Mouse (Mus musculus) MEL (cell line): ENCODE results near the gene Mavs. TPM values are rescaled to one million over a fixed set of nuclear protein-coding genes. Genes with fewer than 3 reads are reported as not detected.

Source experiments
- DNase-seq: peaks from one replicate; pipeline ENCODE4 v3.0.0; 2011; ENCODE audit warnings: low read depth, low spot score
- H3K27ac ChIP-seq: 2 replicates; pipeline ENCODE4 v1.5.1; 2012; ENCODE audit warnings: low read depth, mild to moderate bottlenecking, control low read depth, low read length, moderate library complexity; ENCODE audit not compliant: control insufficient read depth
- H3K27me3 ChIP-seq, 2 experiments: fragments of 150-350 bp in 1 of 2; sonication (generic) in 1 of 2; 2 replicates each; pipeline ENCODE4 v1.6.1; 2012; ENCODE audit warnings: low read length in 2 of 2, mild to moderate bottlenecking in 2 of 2, improper control_type of control experiment in 1 of 2, moderate library complexity in 1 of 2; ENCODE audit not compliant: insufficient read depth in 2 of 2, control insufficient read depth in 1 of 2
- H3K36me3 ChIP-seq, 2 experiments: 2 replicates each; pipeline ENCODE4 v1.6.1; 2012 to 2014; ENCODE audit warnings: low read length in 2 of 2, improper control_type of control experiment in 1 of 2, inconsistent platforms in 1 of 2, mild to moderate bottlenecking in 1 of 2; ENCODE audit not compliant: insufficient read depth in 2 of 2, control insufficient read depth in 1 of 2
- H3K4me1 ChIP-seq, 2 experiments: fragments of 150-350 bp in 1 of 2; sonication (generic) in 1 of 2; 2 replicates each; pipeline ENCODE4 v1.6.1; 2012; ENCODE audit warnings: low read length in 2 of 2, improper control_type of control experiment in 1 of 2, mild to moderate bottlenecking in 1 of 2; ENCODE audit not compliant: insufficient read depth in 2 of 2, control insufficient read depth in 1 of 2
- H3K4me3 ChIP-seq, 2 experiments: fragments of 150-350 bp in 1 of 2; sonication (generic) in 1 of 2; 2 replicates each; pipeline ENCODE4 v1.5.1; 2012; ENCODE audit warnings: low read depth in 2 of 2, low read length in 2 of 2, mild to moderate bottlenecking in 2 of 2, moderate library complexity in 2 of 2, control low read depth in 1 of 2, improper control_type of control experiment in 1 of 2; ENCODE audit not compliant: control insufficient read depth in 1 of 2, insufficient read depth in 1 of 2
- H3K79me2 ChIP-seq: 2 replicates; pipeline ENCODE4 v1.6.1; 2012; ENCODE audit warnings: mild to moderate bottlenecking, low read length, moderate library complexity; ENCODE audit not compliant: control insufficient read depth, poor library complexity, insufficient read depth
- H3K9ac ChIP-seq: 2 replicates; pipeline ENCODE4 v1.6.1; 2012; ENCODE audit warnings: low read depth, mild to moderate bottlenecking, control low read depth, low read length, moderate library complexity; ENCODE audit not compliant: control insufficient read depth, poor library complexity, severe bottlenecking
- H3K9me3 ChIP-seq: fragments of 150-350 bp; sonication (generic); replicated peaks from 2 replicates; pipeline ENCODE4 v1.6.1; 2012; ENCODE audit warnings: mild to moderate bottlenecking, low read length, improper control_type of control experiment, moderate library complexity; ENCODE audit not compliant: insufficient read depth
- BHLHE40 ChIP-seq: IDR thresholded peaks from 2 replicates; pipeline ENCODE4 v1.6.1; 2012; ENCODE audit warnings: low read depth, mild to moderate bottlenecking, inconsistent platforms, low read length, improper control_type of control experiment, borderline replicate concordance
- CHD2 ChIP-seq: IDR thresholded peaks from 2 replicates; pipeline ENCODE4 v1.6.1; 2011; ENCODE audit warnings: low read length, improper control_type of control experiment
- CTCF ChIP-seq, 3 experiments: IDR thresholded peaks in 2 of 3; conservative IDR thresholded peaks in 1 of 3; 2 replicates each; pipeline ENCODE4 v1.5.1; 2011 to 2012; ENCODE audit warnings: low read length in 3 of 3, low read depth in 2 of 3, mild to moderate bottlenecking in 2 of 3, improper control_type of control experiment in 1 of 3, inconsistent platforms in 1 of 3, mixed read lengths in 1 of 3, moderate library complexity in 1 of 3; ENCODE audit not compliant: control insufficient read depth in 1 of 3, insufficient read depth in 1 of 3, poor library complexity in 1 of 3, severe bottlenecking in 1 of 3
- E2F4 ChIP-seq: IDR thresholded peaks from 2 replicates; pipeline ENCODE4 v1.6.1; 2011; ENCODE audit warnings: low read depth, low read length, improper control_type of control experiment, borderline replicate concordance
- ELF1 ChIP-seq: IDR thresholded peaks from 2 replicates; pipeline ENCODE4 v1.6.1; 2014; ENCODE audit warnings: low read depth, mild to moderate bottlenecking, inconsistent platforms, low read length, improper control_type of control experiment, moderate library complexity
- EP300 ChIP-seq, 2 experiments: IDR thresholded peaks; 2 replicates each; pipeline ENCODE4 v1.6.1; 2011; ENCODE audit warnings: improper control_type of control experiment in 2 of 2, low read length in 2 of 2, low read depth in 1 of 2, mild to moderate bottlenecking in 1 of 2
- ETS1 ChIP-seq: IDR thresholded peaks from 2 replicates; pipeline ENCODE4 v1.6.1; 2012; ENCODE audit warnings: low read depth, mild to moderate bottlenecking, inconsistent platforms, low read length, improper control_type of control experiment, moderate library complexity
- GATA1 ChIP-seq: IDR thresholded peaks from 2 replicates; pipeline ENCODE4 v1.6.1; 2011; ENCODE audit warnings: low read depth, low read length, improper control_type of control experiment
- JUND ChIP-seq: IDR thresholded peaks from 2 replicates; pipeline ENCODE4 v1.6.1; 2011; ENCODE audit warnings: low read depth, mild to moderate bottlenecking, improper control_type of control experiment, low read length
- MAFK ChIP-seq: IDR thresholded peaks from 2 replicates; pipeline ENCODE4 v1.6.1; 2011; ENCODE audit warnings: low read depth, mild to moderate bottlenecking, low read length, improper control_type of control experiment, borderline replicate concordance
- MAX ChIP-seq: IDR thresholded peaks from 2 replicates; pipeline ENCODE4 v1.6.1; 2011; ENCODE audit warnings: low read length, improper control_type of control experiment
- MAZ ChIP-seq: IDR thresholded peaks from 2 replicates; pipeline ENCODE4 v1.6.1; 2012; ENCODE audit warnings: low read depth, mild to moderate bottlenecking, inconsistent platforms, low read length, improper control_type of control experiment
- MEF2A ChIP-seq: IDR thresholded peaks from 2 replicates; pipeline ENCODE4 v1.6.1; 2014; ENCODE audit warnings: low read depth, mild to moderate bottlenecking, inconsistent platforms, low read length, improper control_type of control experiment; ENCODE audit not compliant: poor library complexity, insufficient replicate concordance, severe bottlenecking; ENCODE audit errors: extremely low read depth
- MXI1 ChIP-seq: IDR thresholded peaks from 2 replicates; pipeline ENCODE4 v1.6.1; 2011; ENCODE audit warnings: mild to moderate bottlenecking, low read depth, low read length, improper control_type of control experiment
- MYB ChIP-seq: IDR thresholded peaks from 2 replicates; pipeline ENCODE4 v1.6.1; 2011; ENCODE audit warnings: mild to moderate bottlenecking, low read depth, low read length, improper control_type of control experiment
- NELFE ChIP-seq: IDR thresholded peaks from 2 replicates; pipeline ENCODE4 v1.6.1; 2011; ENCODE audit warnings: low read depth, low read length, improper control_type of control experiment
- NRF1 ChIP-seq: IDR thresholded peaks from 2 replicates; pipeline ENCODE4 v1.6.1; 2014; ENCODE audit warnings: low read depth, mild to moderate bottlenecking, inconsistent platforms, low read length, improper control_type of control experiment, moderate library complexity; ENCODE audit not compliant: poor library complexity, insufficient read depth, severe bottlenecking
- POLR2A ChIP-seq, 2 experiments: IDR thresholded peaks; 2 replicates each; pipeline ENCODE4 v1.6.1; 2011 to 2012; ENCODE audit warnings: low read length in 2 of 2, mild to moderate bottlenecking in 2 of 2, control low read depth in 1 of 2, improper control_type of control experiment in 1 of 2, low read depth in 1 of 2, moderate library complexity in 1 of 2; ENCODE audit not compliant: control insufficient read depth in 1 of 2, insufficient read depth in 1 of 2, poor library complexity in 1 of 2
- POLR2AphosphoS2 ChIP-seq: IDR thresholded peaks from 2 replicates; pipeline ENCODE4 v1.6.1; 2011; ENCODE audit warnings: low read length, improper control_type of control experiment
- POLR2AphosphoS5 ChIP-seq: IDR thresholded peaks from 2 replicates; pipeline ENCODE4 v1.6.1; 2012; ENCODE audit warnings: low read depth, borderline replicate concordance, mild to moderate bottlenecking, inconsistent platforms, low read length, moderate library complexity, mixed read lengths
- RCOR1 ChIP-seq: IDR thresholded peaks from 2 replicates; pipeline ENCODE4 v1.6.1; 2012; ENCODE audit warnings: low read depth, mild to moderate bottlenecking, inconsistent platforms, low read length, improper control_type of control experiment
- SIN3A ChIP-seq: IDR thresholded peaks from 2 replicates; pipeline ENCODE4 v1.6.1; 2012; ENCODE audit warnings: low read length, improper control_type of control experiment, inconsistent platforms
- SMC3 ChIP-seq: IDR thresholded peaks from 2 replicates; pipeline ENCODE4 v1.6.1; 2011; ENCODE audit warnings: low read depth, low read length, improper control_type of control experiment
- TAL1 ChIP-seq: IDR thresholded peaks from 2 replicates; pipeline ENCODE4 v1.6.1; 2012; ENCODE audit warnings: mild to moderate bottlenecking, inconsistent platforms, low read length, moderate library complexity, mixed read lengths
- TBP ChIP-seq: IDR thresholded peaks from 2 replicates; pipeline ENCODE4 v1.8.0; 2011; ENCODE audit warnings: low read depth, low read length, improper control_type of control experiment
- TCF12 ChIP-seq: IDR thresholded peaks from 2 replicates; pipeline ENCODE4 v1.6.1; 2014; ENCODE audit warnings: low read depth, mild to moderate bottlenecking, inconsistent platforms, low read length, improper control_type of control experiment, moderate library complexity
- ZC3H11A ChIP-seq: IDR thresholded peaks from 2 replicates; pipeline ENCODE4 v1.6.1; 2012; ENCODE audit warnings: low read depth, mild to moderate bottlenecking, inconsistent platforms, low read length, improper control_type of control experiment
- ZKSCAN1 ChIP-seq: IDR thresholded peaks from 2 replicates; pipeline ENCODE4 v1.6.1; 2012; ENCODE audit warnings: low read depth, mild to moderate bottlenecking, inconsistent platforms, low read length, improper control_type of control experiment, moderate library complexity
- ZMIZ1 ChIP-seq: IDR thresholded peaks from 2 replicates; pipeline ENCODE4 v1.6.1; 2012; ENCODE audit warnings: low read depth, mild to moderate bottlenecking, inconsistent platforms, low read length, improper control_type of control experiment, moderate library complexity
- ZNF384 ChIP-seq: IDR thresholded peaks from 2 replicates; pipeline ENCODE4 v1.6.1; 2012; ENCODE audit warnings: low read depth, mild to moderate bottlenecking, inconsistent platforms, low read length, improper control_type of control experiment
- polyA plus RNA-seq, 2 experiments: library from polyadenylated mRNA; stranded (reverse) in 1 of 2; unstranded in 1 of 2; fragments of >175 nt in 1 of 2; fragments of >200 nt in 1 of 2; gene quantifications; 2 replicates each; pipeline versions ENCODE4 v1.2.1 to v1.2.4; 2012; ENCODE audit warnings: low replicate concordance in 2 of 2, low read depth in 1 of 2; ENCODE audit not compliant: insufficient read length in 2 of 2, insufficient read depth in 1 of 2, missing spikeins in 1 of 2
- total RNA-seq: library from RNA; depleted of rRNA; stranded (reverse); fragments of 300-350 nt; gene quantifications from 2 replicates; pipeline ENCODE4 v1.2.3, GENCODE M21; 2012

Mavs gene
- total and polyA plus RNA-seq, 3 experiments: 21.3 to 32.1 TPM; not detected in 1

- DNase-seq: no peak
- Histone ChIP-seq H3K36me3 (peaks cover 0 to 35% of the 10 kb centered on the region in 2 experiments; a peak in 2 of 4 replicates), H3K27me3 (no peaks in the 10 kb centered on the region), H3K4me1 (peaks cover 12 to 40% of the 10 kb centered on the region in 2 experiments), H3K27ac (peak overlapping the region; percentile 77), H3K4me3 (peak overlapping the region; percentile 68 to 90), H3K9ac (peak overlapping the region; percentile 90), H3K79me2 (peaks cover 26% of the 10 kb centered on the region), H3K9me3 (no peaks in the 10 kb centered on the region)
- TF ChIP-seq MXI1 (peak; percentile 46; the same call in 1 of the 2 replicates), JUND (no peak)
These were observed 27.8 kb downstream of the Mavs start for GRCm38 (mm10) chr2:131261481-131262212.

GRCm38 (mm10) chr2:131262213-131262672 lies 28.4 kb downstream of the Mavs start, which contains the start of gene Pank2:
Pank2 (plus strand) TSS chr2:131262495.
- H3K36me3 ChIP-seq: peaks cover 0 to 35% of the 10 kb centered on the region in 2 experiments; a peak in 2 of 4 replicates
- H3K9ac ChIP-seq: peak within 1 kb of the TSS; percentile 98
- H3K4me3 ChIP-seq: peak within 1 kb of the TSS; percentile 77 to 90
- H3K27me3 ChIP-seq: no peaks in the 10 kb centered on the region
- H3K27ac ChIP-seq: peak within 1 kb of the TSS; percentile 95
- H3K4me1 ChIP-seq: peaks cover 12 to 40% of the 10 kb centered on the region in 2 experiments
- peaks cover 26% of the 10 kb centered on the region for H3K79me2 ChIP-seq
- DNase-seq: peak; percentile 98
- no peaks in the 10 kb centered on the region for H3K9me3 ChIP-seq
- TF ChIP-seq MAFK: no peak
- no peak for TF ChIP-seq ELF1
- 0 out of 2 replicates have a peak, but pooled peaks have one; percentile 59 for TF ChIP-seq TBP
- no peak for TF ChIP-seq ZC3H11A
- no peak for TF ChIP-seq JUND
- TF ChIP-seq RCOR1: no peak
- no peak for TF ChIP-seq EP300 (IDR thresholded peaks at IDR 0.05; ENCODE audit: low read depth in 1 of 2, low read length in 2 of 2)
- no peak for TF ChIP-seq BHLHE40
- 0 out of 2 replicates have a peak, but pooled peaks have one; percentile 52 for TF ChIP-seq E2F4
- TF ChIP-seq MAX: no peak
- TF ChIP-seq POLR2AphosphoS5: no peak
- TF ChIP-seq MYB: no peak
- TF ChIP-seq ZMIZ1: peak; percentile 88; the same call in 1 of the 2 replicates
- peak; percentile 88 to 95 for TF ChIP-seq POLR2A (IDR thresholded peaks at IDR 0.05; ENCODE audit: control insufficient read depth in 1 of 2, insufficient read depth in 1 of 2, low read depth in 1 of 2, low read length in 2 of 2, poor library complexity in 1 of 2)
- TF ChIP-seq ZNF384: no peak
- TF ChIP-seq POLR2AphosphoS2: peak; percentile 77; the same call in 1 of the 2 replicates
- peak; percentile 59; the same call in 1 of the 2 replicates for TF ChIP-seq TCF12
- TF ChIP-seq MAZ: 0 out of 2 replicates have a peak, but pooled peaks have one; percentile 50
- peak; percentile 90 for TF ChIP-seq NRF1
- TF ChIP-seq MXI1: peak; percentile 38; the same call in 1 of the 2 replicates
- peak; percentile 44; the same call in 1 of the 2 replicates for TF ChIP-seq CHD2
- peak; percentile 91 for TF ChIP-seq NELFE
- TF ChIP-seq ZKSCAN1: no peak
- no peak for TF ChIP-seq MEF2A
- TF ChIP-seq SMC3: no peak
- TF ChIP-seq GATA1: no peak
- TF ChIP-seq CTCF (IDR thresholded peaks at IDR 0.05 in 2 of 3, conservative IDR thresholded peaks at IDR 0.05 in 1 of 3; ENCODE audit: control insufficient read depth in 1 of 3, insufficient read depth in 1 of 3, low read depth in 2 of 3, low read length in 3 of 3, poor library complexity in 1 of 3, severe bottlenecking in 1 of 3): no peak
- no peak for TF ChIP-seq TAL1
- no peak for TF ChIP-seq ETS1
- TF ChIP-seq SIN3A: no peak; the same call in 1 of the 2 replicates
